Mouse (Mus musculus) embryonic facial prominence, embryonic 12.5 days (tissue): ENCODE measurements around the gene Nub1. TPM values are rescaled to one million over a fixed set of nuclear protein-coding genes. Genes with fewer than 3 reads are reported as not detected.

ENCODE experiments used
- ATAC-seq: fragments of 200-750 bp; cut with Nextera tagmentation; 2 replicates; pipeline ENCODE4 v1.8.0; 2017; ENCODE audit not compliant: insufficient number of reproducible peaks, insufficient read depth, low FRiP score, low TSS enrichment
- H3K27ac ChIP-seq: fragments of 300-500 bp; sonication (generic); 2 replicates; pipeline ENCODE4 v1.5.1; 2016; ENCODE audit warnings: mild to moderate bottlenecking
- H3K27me3 ChIP-seq: fragments of 300-500 bp; sonication (generic); 2 replicates; pipeline ENCODE4 v1.6.1; 2016; ENCODE audit warnings: mild to moderate bottlenecking, moderate library complexity
- H3K36me3 ChIP-seq: fragments of 300-500 bp; sonication (generic); 2 replicates; pipeline ENCODE4 v1.6.1; 2016; ENCODE audit warnings: mild to moderate bottlenecking
- H3K4me1 ChIP-seq: fragments of 300-500 bp; sonication (generic); 2 replicates; pipeline ENCODE4 v1.6.1; 2016
- H3K4me2 ChIP-seq: fragments of 300-500 bp; sonication (generic); replicated peaks from 2 replicates; pipeline ENCODE4 v1.6.1; 2016; ENCODE audit warnings: mild to moderate bottlenecking, moderate library complexity
- H3K4me3 ChIP-seq: fragments of 300-500 bp; sonication (generic); 2 replicates; pipeline ENCODE4 v1.5.1; 2016; ENCODE audit warnings: mild to moderate bottlenecking
- H3K9ac ChIP-seq: fragments of 300-500 bp; sonication (generic); 2 replicates; pipeline ENCODE4 v1.6.1; 2016; ENCODE audit warnings: mild to moderate bottlenecking, moderate library complexity
- H3K9me3 ChIP-seq: fragments of 300-500 bp; sonication (generic); 2 replicates; pipeline ENCODE4 v1.6.1; 2016; ENCODE audit warnings: mild to moderate bottlenecking, moderate library complexity
- WGBS: fragments of 180-500 bp; shearing (Covaris S2); methylation state at CpG from one replicate; pipeline ENCODE4 v1.1.7; 2016; 5-methylcytosine and 5-hydroxymethylcytosine counted together
- polyA plus RNA-seq: library from polyadenylated mRNA; unstranded; fragments of >200 nt; fragmentation: Nextera tagmentation; extraction: Ambion mirVana; gene quantifications from 2 replicates; pipeline ENCODE4 v1.2.1, GENCODE M21; 2016

The Nub1 gene
- polyA plus RNA-seq, 1 experiment from 2014 or later: 33.9 TPM

DNA sequence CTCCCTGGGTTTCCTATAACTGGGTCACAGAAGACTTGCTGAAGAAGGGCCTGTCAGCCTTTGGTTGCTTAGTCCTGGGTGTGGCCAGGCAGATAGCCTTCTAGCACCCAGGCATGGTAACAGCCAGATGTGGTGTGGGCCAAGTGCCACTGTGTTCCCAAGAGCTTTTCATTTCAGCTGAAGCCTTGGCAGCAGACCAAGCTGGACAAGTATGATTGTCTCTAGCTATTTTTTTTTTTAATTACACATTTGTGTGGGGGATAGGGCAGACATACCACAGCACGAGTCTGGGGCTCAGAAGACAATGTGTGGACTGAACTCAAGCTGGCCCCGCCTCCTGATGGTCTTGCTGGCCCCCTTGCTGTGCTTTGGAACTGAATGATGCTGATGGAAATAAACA is 24.6 kb downstream of the Nub1 start:
- no peaks in the 10 kb centered on the region for H3K4me1 ChIP-seq
- no peak for ATAC-seq
- H3K4me3 ChIP-seq: no peak overlapping the region
- H3K27ac ChIP-seq: no peak overlapping the region
- no peak overlapping the region for H3K9ac ChIP-seq
- no peak overlapping the region for H3K4me2 ChIP-seq
- no peaks in the 10 kb centered on the region for H3K27me3 ChIP-seq
- peaks cover 12% of the 10 kb centered on the region; the same call in 1 of the 2 replicates for H3K9me3 ChIP-seq
- WGBS: 73% methylated on average over 2 of the region's 2 CpGs
- H3K36me3 ChIP-seq: peaks cover 96% of the 10 kb centered on the region

DNA sequence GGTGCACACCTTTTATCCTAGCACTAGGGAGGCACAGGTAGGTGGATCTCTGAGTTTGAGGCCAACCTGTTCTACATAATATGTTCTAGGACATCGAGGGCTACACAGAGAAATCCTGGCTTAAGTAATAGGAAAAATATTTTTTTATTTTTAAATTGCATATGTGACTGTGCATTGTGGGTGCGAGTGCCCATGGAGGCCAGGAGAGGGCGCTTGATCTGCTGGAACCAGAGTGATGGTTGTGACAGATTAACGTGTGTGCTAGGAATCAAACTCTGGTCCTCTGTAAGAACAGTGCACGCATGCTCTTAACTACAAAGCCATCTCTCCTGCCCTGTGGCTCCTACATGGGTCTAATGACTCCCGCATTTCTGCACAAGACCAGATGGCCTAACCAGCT is 26.3 kb downstream of the Nub1 start:
- peaks cover 96% of the 10 kb centered on the region for H3K36me3 ChIP-seq
- WGBS: 94% methylated on average over 6 of the region's 6 CpGs

DNA sequence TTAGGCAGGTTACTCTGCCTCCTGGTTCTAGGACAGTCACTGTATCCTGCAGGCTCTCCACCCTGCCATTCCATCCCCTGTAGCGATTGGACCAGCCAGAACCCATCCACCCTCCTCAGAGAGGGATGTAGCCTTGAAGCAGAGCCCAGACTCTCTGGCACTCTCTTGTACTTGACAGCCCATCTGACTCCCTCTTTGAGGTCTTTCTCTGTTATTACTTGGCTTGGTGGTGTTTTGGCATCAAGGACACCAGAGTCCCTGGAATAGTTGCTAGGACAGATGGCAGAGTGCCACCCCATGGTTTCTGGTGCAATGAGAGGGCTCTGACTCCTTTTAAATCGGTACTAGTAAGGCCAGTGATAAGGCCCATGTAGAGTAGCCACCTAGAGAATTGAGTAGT is 27.9 kb downstream of the Nub1 start:
- Histone ChIP-seq H3K9me3 (peaks cover 10% of the 10 kb centered on the region; the same call in 1 of the 2 replicates), H3K27ac (no peak overlapping the region), H3K36me3 (peaks cover 96% of the 10 kb centered on the region), H3K4me2 (no peak overlapping the region), H3K9ac (no peak overlapping the region), H3K4me3 (no peak overlapping the region), H3K4me1 (no peaks in the 10 kb centered on the region), H3K27me3 (no peaks in the 10 kb centered on the region)
- ATAC-seq: no peak
- WGBS: 82% methylated on average over 2 of the region's 2 CpGs

More for the DNA sequence above, 26.3 kb downstream of the Nub1 start:
- Histone ChIP-seq H3K4me3 (no peak overlapping the region), H3K27me3 (no peaks in the 10 kb centered on the region), H3K9ac (no peak overlapping the region), H3K9me3 (peaks cover 12% of the 10 kb centered on the region; the same call in 1 of the 2 replicates), H3K4me2 (no peak overlapping the region), H3K27ac (no peak overlapping the region), H3K4me1 (no peaks in the 10 kb centered on the region)
- no peak for ATAC-seq

- no peaks in the 10 kb centered on the region for H3K4me1 ChIP-seq
- WGBS: 82% methylated on average over 6 of the region's 6 CpGs
- H3K4me3 ChIP-seq: no peak overlapping the region
- no peak overlapping the region for H3K4me2 ChIP-seq
- no peaks in the 10 kb centered on the region for H3K27me3 ChIP-seq
- H3K9ac ChIP-seq: no peak overlapping the region
- no peak for ATAC-seq
- peaks cover 10% of the 10 kb centered on the region; the same call in 1 of the 2 replicates for H3K9me3 ChIP-seq
- no peak overlapping the region for H3K27ac ChIP-seq
- peaks cover 92% of the 10 kb centered on the region for H3K36me3 ChIP-seq
Observed at GRCm38 (mm10) chr5:24713987-24714386, 28.7 kb downstream of the Nub1 start.

DNA sequence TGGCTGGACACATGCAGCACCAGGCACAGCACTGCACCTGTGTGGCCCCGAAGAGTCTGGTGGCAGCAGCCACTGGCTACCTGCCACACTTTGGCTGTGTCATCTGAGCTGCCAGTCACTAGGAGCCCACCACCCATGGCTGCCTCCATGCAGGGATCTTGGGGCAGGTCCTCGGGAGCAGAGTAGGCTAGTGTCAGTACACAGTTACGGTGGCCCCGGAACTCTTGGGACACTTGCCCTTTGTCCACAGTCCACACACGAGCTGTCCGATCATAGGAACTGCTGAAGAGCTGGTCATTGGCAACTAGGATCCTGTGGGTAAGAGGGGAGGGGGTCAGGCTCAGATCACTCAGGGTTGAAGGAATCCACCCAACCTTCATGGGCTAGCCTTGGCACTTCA is 32.7 kb downstream of the Nub1 start:
- Histone ChIP-seq H3K9ac (no peak overlapping the region), H3K4me1 (no peaks in the 10 kb centered on the region), H3K27ac (no peak overlapping the region), H3K9me3 (no peaks in the 10 kb centered on the region), H3K4me3 (no peak overlapping the region), H3K4me2 (no peak overlapping the region), H3K27me3 (no peaks in the 10 kb centered on the region), H3K36me3 (peaks cover 84% of the 10 kb centered on the region)
- no peak for ATAC-seq
- 93% methylated on average over 6 of the region's 6 CpGs for WGBS

- no peak overlapping the region for H3K4me3 ChIP-seq
- H3K36me3 ChIP-seq: peaks cover 66% of the 10 kb centered on the region
- no peak overlapping the region for H3K9ac ChIP-seq
- 81% methylated on average over 3 of the region's 3 CpGs for WGBS
- H3K9me3 ChIP-seq: no peaks in the 10 kb centered on the region
- no peaks in the 10 kb centered on the region for H3K27me3 ChIP-seq
- ATAC-seq: no peak
- no peak overlapping the region for H3K4me2 ChIP-seq
- H3K27ac ChIP-seq: no peak overlapping the region
- H3K4me1 ChIP-seq: peaks cover 8% of the 10 kb centered on the region
Observed at GRCm38 (mm10) chr5:24719852-24720251, 34.5 kb downstream of the Nub1 start.

- H3K4me3 ChIP-seq: no peak overlapping the region
- no peak overlapping the region for H3K4me2 ChIP-seq
- peaks cover 33% of the 10 kb centered on the region for H3K4me1 ChIP-seq
- H3K9me3 ChIP-seq: no peaks in the 10 kb centered on the region
- H3K27me3 ChIP-seq: no peaks in the 10 kb centered on the region
- H3K27ac ChIP-seq: no peak overlapping the region
- no peak overlapping the region for H3K9ac ChIP-seq
- peaks cover 45% of the 10 kb centered on the region for H3K36me3 ChIP-seq
- WGBS: 72% methylated on average over 11 of the region's 11 CpGs
- ATAC-seq: no peak
Observed at GRCm38 (mm10) chr5:24723527-24724269, 38.4 kb downstream of the Nub1 start.

DNA sequence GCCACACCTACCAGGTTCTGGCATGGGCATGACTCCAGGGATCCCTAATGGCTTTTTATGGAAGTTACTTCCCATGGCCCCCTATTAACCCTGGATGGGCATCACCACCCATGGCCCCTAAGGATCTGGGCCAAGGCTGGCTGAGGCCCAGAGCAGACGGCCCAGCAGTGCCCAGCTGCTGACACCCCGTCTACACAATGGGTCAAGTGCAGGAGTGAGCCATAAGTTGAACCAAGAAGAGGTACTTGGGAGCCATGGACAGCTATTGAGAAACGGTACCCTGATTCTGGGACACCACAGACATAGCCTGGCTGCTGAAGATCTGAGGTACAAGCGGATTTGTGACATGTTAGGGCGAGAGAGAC is 38.9 kb downstream of the Nub1 start:
- no peak overlapping the region for H3K4me2 ChIP-seq
- H3K4me1 ChIP-seq: peaks cover 36% of the 10 kb centered on the region
- H3K27me3 ChIP-seq: no peaks in the 10 kb centered on the region
- WGBS: 81% methylated on average over 5 of the region's 5 CpGs
- H3K9ac ChIP-seq: no peak overlapping the region
- no peaks in the 10 kb centered on the region for H3K9me3 ChIP-seq
- H3K27ac ChIP-seq: peak overlapping the region; percentile 73; the same call in 1 of the 2 replicates
- H3K36me3 ChIP-seq: peaks cover 39% of the 10 kb centered on the region
- H3K4me3 ChIP-seq: no peak overlapping the region
- ATAC-seq: no peak

DNA sequence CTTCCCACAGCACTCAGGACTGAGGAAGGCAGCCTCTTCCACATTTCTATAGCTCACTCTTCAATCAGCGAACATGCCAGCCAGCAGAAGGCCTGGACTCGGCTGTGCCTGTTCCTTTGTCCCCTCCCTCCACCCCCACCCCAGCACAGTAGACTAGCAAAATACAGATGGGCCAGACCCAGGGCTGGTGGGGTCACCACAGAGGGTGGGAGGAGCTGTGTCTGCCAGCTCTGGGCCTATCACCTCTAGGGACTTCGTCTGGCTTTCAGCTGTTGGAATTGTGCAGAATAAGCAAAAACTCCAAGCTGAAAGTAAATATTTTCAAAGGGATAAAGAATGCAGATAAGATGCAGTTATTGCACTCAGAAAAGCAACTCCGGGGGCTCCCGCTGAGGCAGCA is 39.5 kb downstream of the Nub1 start:
- H3K4me3 ChIP-seq: no peak overlapping the region
- ATAC-seq: 0 out of 2 replicates have a peak, but pooled peaks have one; percentile 28

DNA sequence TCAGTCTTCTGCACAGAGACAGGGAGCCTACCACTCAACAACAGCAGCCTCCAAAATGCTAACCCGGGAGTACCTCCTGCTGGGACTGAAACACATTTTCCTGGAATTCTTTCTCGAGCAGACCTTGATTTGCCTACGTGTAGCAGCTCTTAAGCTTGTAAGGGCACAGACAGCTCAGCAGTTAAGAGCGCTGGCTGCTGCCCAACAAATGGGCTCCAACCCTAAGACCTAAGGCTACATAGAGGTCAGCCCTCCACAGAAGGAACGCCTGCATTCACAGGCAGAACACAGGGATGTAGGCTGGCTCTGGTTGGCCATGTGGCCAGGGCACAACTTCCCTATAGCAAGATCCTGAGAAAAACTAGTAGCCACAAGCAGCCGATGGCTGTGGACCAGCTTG is 40.6 kb downstream of the Nub1 start:
- no peaks in the 10 kb centered on the region for H3K9me3 ChIP-seq
- no peak overlapping the region for H3K9ac ChIP-seq
- no peak for ATAC-seq
- no peak overlapping the region for H3K4me2 ChIP-seq
- WGBS: 66% methylated on average over 6 of the region's 6 CpGs
- no peak overlapping the region for H3K4me3 ChIP-seq
- peaks cover 28% of the 10 kb centered on the region for H3K36me3 ChIP-seq
- H3K4me1 ChIP-seq: peaks cover 38% of the 10 kb centered on the region
- no peaks in the 10 kb centered on the region for H3K27me3 ChIP-seq
- H3K27ac ChIP-seq: peak overlapping the region; percentile 73; the same call in 1 of the 2 replicates

More for the DNA sequence above, 39.5 kb downstream of the Nub1 start:
- H3K27me3 ChIP-seq: no peaks in the 10 kb centered on the region
- WGBS: 42% methylated on average over 5 of the region's 5 CpGs
- no peak overlapping the region for H3K9ac ChIP-seq
- H3K4me1 ChIP-seq: peaks cover 38% of the 10 kb centered on the region
- H3K4me2 ChIP-seq: peak overlapping the region; percentile 10; the same call in 1 of the 2 replicates
- peaks cover 34% of the 10 kb centered on the region for H3K36me3 ChIP-seq
- no peaks in the 10 kb centered on the region for H3K9me3 ChIP-seq
- H3K27ac ChIP-seq: peak overlapping the region; percentile 73; the same call in 1 of the 2 replicates

- no peak overlapping the region for H3K4me2 ChIP-seq
- no peak overlapping the region for H3K9ac ChIP-seq
- ATAC-seq: no peak
- WGBS: 70% methylated on average over 11 of the region's 12 CpGs
- H3K9me3 ChIP-seq: no peaks in the 10 kb centered on the region
- H3K4me1 ChIP-seq: peaks cover 46% of the 10 kb centered on the region
- H3K4me3 ChIP-seq: no peak overlapping the region
- peaks cover 17% of the 10 kb centered on the region for H3K36me3 ChIP-seq
- no peaks in the 10 kb centered on the region for H3K27me3 ChIP-seq
- H3K27ac ChIP-seq: no peak overlapping the region
Observed at GRCm38 (mm10) chr5:24726901-24727836, 41.8 kb downstream of the Nub1 start.
